Mouse (Mus musculus): ENCODE measurements around the gene Duoxa1. TPM values are rescaled to one million over a fixed set of nuclear protein-coding genes. Genes with fewer than 3 reads are reported as not detected.
"Not testable (repeated sequence)": the region's sequence is repeated elsewhere in the genome, so short reads cannot be mapped to it uniquely, and the experiment has no call there.

The Duoxa1 gene
- total RNA-seq, 2 experiments from 2014 or later = 0.25 TPM; not detected in 1

DNA sequence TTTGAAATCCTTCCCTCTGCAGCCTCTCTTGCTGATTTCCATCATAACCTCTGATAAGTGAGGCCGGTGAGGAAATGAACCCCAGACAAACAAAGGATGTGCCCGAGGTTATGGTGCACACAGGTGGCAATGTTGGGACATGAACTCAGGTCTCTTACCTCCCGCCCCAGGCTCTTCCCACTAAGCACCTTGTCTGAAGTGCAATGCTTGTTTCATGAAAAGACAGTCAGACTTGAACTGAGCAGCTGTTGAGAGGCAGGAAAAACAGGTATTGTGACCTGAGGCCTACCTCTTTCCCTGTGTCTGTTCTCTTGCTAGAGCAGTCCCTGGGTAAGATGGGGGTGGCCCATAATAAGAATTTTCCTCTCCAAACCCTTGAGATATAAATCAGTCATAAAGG, 18.7 kb upstream of the Duoxa1 start:
- no peak for DNase-seq (ENCODE audit: low spot score in 2 of 2)

DNA sequence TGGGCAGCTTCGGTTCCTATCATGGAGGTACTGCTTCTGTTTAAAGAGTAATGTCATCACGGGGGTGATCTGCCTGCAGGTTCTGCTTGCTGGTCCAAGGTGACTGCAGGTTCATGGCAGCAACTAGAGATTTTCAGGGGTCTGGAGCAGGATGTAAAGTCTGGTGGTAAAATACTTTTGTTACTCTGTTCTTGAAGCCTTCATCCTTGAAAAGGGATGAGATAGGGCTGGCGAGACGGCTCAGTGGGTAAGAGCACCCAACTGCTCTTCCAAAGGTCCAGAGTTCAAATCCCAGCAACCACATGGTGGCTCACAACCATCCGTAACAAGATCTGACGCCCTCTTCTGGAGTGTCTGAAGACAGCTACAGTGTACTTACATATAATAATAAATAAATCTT, 16.8 kb upstream of the Duoxa1 start:
- DNase-seq (ENCODE audit: low spot score in 2 of 2) = not testable (repeated sequence)

DNA sequence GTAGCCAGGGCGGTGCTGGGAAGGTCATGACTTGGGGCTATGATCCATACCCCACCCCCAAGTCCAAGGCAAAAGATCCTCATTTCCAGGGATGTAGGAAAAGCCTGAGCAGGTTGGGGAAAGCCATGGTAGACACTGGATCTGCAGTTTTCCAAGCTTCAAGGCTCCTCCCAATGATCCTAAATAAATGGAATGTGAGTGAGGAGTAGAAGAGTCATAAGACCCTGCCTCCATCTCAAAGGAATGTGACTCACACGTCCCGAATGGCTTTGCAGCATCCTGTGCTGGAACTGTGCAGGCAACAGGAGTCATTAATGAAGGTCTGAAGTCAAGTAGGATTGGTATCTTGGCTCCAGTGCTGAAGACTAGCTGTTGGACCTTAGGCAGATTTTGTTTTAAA, 14.5 kb upstream of the Duoxa1 start:
- DNase-seq (ENCODE audit: low spot score in 2 of 2) = no peak

DNA sequence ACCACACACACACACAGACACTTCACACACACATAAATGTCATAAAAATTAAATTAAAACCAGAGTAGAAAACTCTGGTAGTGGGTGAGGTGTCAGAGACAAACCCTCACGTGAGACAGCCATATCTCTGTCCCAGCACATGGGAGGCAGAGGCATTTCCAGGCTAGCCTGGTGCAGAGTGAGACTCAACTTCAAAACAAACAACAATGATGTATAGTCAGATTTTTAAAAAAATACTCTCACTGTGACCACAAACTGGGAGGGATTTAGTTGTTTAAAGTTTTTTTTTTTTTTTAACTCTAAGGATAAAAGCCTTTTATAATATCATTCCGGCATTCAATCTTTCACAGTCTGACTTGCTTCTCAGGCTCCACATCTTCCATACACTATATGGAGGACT, 11.8 kb upstream of the Duoxa1 start:
- no peak for DNase-seq (ENCODE audit: low spot score in 2 of 2)

DNA sequence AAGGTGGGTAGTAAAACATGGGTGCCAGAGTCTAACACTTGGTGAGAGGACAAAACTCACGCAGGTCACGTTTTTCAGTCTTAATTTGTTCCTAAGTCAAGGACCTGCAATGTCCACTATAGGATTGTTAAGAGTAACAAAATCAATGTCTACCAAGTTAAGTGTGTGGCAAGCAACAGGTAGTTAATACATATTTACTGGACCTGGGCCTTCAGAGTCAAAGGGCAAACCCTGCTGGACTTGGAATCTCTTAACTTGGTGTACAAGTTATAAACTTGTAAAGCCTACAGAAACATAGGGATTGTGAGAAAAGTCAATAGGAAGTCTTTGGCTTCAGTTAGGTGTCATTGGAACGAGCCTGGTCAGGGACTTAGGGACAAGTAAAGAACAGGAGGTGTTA, 11.1 kb upstream of the Duoxa1 start:
- DNase-seq (ENCODE audit: low spot score in 2 of 2) = no peak

DNA sequence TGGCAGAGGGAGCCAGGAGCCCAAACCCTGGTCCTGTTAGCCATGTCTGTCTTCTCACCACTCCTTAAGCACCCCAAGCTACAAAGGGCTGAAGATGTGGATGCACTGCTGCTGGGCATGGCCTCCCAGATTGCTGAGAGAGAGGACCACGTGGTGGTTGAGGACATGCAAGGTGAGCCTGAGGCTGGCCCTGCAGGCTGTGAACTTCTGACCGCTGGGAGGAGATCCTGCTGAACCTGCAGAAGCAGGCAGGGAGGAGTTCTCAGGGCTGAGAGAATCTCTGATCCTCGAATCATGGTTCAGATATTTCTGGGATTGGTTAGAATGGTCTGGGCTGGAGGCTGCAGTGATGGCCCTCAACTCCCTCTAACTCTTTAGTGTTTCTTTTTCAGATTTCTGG, 10.4 kb upstream of the Duoxa1 start:
- no peak for DNase-seq (ENCODE audit: low spot score in 2 of 2)

DNA sequence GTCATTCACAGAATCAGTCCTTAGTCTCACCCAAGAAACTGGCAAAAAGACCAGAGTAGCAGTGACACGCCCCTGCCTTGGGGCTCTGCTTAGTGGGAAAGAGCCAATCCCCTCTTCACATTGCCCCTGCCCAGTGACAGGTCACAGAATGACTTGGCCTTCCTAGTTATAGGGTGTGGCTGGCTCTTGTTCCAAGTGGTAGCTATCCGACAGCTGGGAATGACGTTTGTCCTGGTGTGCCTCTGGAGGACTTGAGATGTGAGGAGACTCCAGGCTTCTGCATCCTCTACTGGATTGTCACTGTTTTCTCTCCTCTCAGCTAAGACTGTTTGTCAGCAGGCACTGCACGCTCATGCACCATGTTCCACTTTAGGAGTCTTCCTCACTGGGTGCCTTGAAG, 3.9 kb upstream of the Duoxa1 start:
- DNase-seq (ENCODE audit: low spot score in 2 of 2) = no peak

DNA sequence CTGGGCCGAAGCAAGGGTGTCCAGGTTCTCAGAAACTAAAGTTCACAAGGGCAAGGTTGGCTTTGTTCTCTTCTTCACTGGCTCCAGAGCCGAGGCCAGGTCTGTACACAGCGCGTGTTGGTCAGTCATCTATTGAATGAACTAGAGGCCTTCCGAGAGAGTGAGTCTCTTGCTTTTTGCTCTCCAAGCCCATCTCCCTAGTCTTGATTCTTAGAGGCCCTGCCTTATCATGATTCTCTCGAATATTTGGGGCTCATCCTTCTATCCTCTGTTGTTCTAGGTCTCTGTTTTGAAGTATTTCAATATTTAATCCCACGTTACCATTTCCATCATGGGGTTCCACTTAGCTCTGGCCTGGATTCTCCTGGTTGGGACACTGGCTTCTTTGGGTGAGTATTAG, 1.8 kb upstream of the Duoxa1 start, which contains the start of gene Duox1:
Duox1 (plus strand) TSS at position 301 of the 400 bp plus-strand sequence.
- no peak for DNase-seq (ENCODE audit: low spot score in 2 of 2)

DNA sequence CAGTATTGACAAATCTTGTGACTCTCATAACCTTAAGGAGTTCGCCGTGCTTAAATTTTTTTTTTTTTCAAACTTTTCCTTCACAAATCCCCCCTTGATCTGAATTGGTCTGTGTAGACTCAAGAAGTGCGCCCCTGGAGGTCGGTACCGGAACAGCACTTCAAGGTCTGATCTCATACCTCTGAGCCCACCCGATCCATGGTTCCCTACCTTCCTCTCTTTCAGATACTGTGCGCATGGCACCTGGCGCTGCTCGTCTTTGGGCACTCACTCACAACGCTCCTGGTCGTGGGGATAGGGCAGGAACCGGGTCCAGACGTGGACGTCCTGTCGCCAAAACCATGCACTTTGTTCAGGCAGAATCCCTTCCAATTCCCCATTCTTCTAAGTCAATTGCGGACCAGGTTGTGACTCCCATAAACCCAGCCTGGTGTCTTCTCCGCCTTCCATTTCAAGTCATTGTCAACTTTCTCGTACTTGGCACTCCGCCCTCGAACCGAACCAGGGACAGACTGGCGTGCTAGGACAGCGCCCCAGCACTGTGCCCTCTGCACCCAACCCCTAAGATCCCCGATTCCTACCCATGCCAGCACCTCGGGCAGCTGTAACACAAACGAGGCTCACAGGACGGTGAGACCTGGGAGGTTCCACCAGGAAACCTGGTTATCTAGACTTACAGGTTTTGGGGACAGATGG, 660 bp downstream of the Duoxa1 start:
- DNase-seq (ENCODE audit: low spot score in 2 of 2) = peak; percentile 22 to 25

DNA sequence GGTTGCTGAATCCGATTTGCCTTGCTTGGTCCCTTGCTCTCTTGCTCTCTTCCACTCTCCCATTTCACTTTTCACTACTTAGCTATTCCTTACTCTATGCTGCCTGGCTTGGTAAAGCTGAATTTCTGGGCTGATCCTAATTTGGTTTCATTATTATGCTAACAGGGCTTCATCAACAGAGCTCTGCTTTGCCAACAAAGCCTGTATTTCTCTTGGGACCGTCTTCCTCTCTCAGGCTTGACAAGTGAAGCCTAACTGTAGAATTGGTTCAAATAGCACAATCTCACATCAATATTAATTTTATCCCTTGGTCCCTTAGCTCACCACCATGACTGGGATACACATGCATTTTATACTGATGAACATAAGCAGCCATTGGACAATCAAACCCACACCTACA, 2.0 kb downstream of the Duoxa1 start:
- DNase-seq (ENCODE audit: low spot score in 2 of 2) = no peak

DNA sequence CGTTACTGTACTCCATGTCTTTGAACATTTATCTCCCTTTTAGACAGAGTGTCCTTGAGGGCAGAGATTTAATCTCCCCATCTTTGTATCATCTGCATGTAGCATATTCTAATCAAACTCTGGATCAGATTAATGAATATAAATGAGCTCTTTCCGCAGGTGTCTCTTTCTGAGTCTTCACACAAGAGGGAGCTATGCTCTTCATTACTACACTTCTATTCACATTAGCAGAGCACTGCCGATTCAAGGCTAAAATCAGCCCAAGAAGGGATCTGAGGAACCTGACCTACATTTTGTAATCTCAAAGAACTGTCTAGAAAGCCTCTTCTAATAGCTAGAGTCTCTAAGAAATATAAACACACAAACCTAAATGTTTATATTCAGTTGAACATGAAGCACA, 3.9 kb downstream of the Duoxa1 start:
- DNase-seq (ENCODE audit: low spot score in 2 of 2) = no peak

DNA sequence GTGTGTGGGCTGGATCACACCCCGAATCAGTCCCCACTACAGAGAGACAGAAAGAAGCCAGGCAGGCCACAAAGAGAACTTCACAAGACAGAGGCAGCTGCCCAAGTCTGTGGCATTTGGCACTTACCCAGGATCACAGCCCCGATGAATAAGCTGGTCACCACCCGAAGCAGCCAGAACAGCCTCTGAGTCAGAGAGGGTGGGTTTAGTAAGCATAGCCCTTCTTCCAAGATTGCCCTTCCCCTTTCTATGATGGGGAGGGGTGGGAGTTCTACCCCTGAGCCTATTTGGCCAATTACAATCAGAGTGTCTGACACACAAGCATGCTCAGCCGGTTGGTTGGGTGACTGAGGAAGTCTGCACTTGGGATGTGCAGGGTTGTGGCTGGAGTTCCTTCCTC, 7.3 kb downstream of the Duoxa1 start:
- no peak for DNase-seq (ENCODE audit: low spot score in 2 of 2)

DNA sequence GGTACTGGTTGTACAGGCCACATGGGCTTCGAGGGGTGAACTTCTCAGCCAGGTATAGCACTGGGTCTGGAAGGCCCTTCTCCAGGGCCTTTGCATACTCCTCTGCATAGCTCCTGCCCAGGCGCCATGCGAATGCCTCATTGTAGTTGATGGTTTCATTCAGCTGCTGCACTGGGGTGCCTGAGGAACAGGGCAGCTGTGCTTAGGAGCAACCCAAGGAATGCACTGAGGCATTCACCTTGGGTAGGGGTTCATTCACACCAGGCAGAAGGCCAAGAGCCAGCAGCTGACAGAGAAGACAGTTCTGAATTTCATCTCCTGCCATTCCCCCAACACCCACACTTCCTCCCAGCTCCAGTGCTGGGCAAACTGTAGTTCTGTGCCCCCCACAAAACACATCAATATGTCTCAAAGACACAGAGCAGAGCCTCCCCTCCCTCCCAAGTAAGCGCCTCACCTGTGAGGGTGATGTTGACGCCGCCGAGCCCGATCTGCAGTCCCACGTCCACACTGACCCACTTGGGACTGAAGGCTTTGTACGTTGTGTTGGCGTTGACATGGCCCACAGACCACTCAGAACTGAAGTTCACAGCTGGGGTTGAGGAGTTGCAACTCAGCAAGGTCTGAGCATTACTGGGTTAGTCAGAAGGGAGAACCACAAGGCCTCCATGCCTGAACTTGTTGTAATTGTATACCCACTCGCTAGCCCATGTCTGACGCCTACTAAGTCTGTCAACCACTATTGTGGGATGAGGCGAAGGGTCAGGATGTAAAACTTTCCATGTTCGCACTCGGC, 8.2 kb downstream of the Duoxa1 start:
- no peak for DNase-seq (ENCODE audit: low spot score in 2 of 2)

DNA sequence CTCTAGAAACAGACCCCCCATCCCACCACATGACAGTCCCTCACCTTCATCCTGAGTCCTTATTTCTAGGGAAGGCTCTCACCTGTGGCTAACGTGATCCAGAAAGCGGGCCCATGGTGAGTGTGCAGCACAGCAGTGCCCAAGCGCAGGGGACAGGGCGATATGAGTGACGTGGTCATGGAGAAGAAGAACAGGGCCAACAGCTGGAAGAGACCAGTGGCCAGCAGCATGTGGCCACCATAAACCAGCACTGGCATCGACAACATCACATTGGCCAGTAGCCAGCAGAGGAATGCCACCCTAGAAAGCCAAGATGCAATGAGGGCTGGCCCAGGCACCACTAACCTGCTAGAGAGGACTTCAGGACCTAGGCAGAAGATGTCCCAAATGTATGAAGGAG, 9.0 kb downstream of the Duoxa1 start:
- no peak for DNase-seq (ENCODE audit: low spot score in 2 of 2)

DNA sequence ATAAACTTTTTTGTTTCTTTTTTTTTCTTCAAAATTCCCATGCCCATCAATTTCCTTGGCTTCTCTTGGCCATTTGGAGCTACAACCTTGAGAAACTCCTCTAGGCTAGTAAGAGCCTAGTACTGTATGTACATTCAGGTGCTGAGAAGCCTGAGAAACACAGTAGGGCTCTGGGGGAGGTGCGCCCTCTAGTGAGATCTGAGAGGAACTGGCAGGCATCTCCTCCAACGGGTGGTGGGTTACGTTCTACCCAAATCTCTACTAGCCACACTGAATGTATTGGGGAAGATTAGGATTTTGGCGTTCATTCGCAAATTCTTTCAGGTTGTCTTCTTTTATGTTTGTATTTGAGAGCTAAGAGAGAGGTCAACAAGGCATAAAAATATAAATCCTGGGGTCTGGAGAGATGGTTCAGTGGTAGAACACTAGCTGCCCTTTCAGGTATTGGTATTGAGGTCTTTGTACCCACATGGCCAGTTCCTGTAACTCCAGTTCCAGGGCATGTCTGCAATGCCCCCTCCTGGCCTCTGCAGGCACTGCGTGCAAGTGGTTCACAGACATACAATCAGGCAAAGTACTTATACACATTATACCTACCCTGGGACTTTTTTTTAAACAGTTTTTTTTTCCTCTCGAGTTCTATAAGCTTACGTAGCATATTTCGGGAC, 10.8 kb downstream of the Duoxa1 start:
- peak in 1 of 2 experiments; percentile 29 for DNase-seq (ENCODE audit: low spot score in 2 of 2)

DNA sequence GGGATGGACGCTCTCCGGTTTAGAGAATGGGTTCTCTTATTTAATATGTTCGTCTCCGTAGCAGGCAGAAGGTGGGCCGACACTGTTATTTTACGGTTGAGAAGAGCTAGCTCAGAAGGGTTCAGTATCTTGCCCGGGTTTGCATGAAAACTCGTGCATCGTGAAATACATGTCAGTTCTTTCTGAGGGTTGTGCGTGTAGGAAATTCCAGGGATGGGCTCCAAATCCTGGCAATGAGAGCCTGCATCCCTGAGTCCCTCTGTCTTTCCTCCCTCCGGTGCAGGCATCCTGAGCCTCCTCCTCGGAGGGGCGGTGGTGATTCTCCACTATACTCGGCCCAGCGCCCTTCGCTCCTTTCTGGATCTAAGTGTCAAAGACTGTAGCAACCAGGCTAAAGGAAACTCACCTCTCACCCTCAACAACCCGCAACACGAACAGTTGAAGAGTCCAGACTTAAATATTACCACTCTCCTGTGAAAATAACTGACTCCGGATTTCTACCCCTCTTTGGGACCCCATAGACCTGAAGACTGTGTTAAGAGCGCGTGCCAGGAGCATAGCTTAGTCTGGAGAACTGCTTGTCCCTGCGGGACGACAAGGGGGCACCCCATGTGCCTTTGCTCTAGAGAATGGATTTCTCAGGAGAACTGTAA, 11.5 kb downstream of the Duoxa1 start:
- DNase-seq (ENCODE audit: low spot score in 2 of 2) = no peak

DNA sequence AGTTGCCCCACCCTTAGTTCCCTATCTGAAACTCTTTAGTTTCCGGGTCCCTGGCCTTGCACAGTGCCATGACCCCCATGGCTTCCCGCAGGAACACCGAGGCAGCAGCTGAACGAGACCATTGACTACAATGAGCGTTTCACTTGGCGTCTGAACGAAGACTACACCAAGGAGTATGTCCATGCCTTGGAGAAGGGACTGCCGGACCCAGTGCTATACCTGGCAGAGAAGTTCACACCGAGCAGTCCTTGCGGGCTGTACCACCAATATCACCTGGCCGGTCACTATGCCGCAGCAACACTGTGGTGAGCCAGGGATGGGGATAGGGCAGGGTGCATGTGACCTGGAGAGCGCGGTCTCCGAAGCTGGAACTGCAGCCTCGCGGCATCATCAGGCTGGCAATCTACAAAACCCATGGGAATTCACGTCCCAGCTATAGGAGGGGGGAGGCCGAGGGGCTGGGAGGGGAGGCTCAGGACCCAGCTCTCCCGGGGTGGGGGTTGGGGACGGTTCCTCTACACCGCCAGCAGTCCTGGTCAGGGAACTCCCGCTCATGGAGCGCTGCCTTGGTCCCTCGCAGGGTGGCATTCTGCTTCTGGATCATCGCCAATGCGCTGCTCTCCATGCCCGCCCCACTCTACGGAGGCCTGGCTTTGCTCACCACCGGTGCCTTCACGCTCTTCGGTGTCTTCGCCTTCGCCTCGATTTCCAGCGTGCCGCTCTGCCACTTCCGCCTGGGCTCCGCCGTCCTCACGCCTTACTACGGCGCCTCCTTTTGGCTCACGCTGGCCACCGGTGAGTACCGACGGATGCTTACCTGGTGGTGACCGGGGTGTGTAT, 12.2 kb downstream of the Duoxa1 start:
- DNase-seq (ENCODE audit: low spot score in 2 of 2) = no peak

DNA sequence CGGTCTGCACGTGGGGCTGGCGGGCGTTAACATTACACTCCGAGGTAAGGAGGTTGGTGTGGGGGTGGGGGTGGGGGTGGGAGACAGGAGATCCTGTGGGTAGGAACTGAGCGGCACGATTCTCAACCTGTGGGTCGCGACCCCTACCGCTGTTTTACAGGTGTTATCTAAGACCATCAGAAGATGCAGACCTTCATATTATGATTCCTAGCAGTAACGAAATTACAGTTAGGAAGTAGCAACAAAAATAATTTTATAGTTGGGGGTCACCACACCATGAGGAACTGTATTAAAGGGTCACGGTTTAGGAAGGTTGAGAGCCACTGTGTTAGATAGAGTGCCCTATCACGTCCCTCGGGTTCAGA, 12.9 kb downstream of the Duoxa1 start:
- no peak for DNase-seq (ENCODE audit: low spot score in 2 of 2)

DNA sequence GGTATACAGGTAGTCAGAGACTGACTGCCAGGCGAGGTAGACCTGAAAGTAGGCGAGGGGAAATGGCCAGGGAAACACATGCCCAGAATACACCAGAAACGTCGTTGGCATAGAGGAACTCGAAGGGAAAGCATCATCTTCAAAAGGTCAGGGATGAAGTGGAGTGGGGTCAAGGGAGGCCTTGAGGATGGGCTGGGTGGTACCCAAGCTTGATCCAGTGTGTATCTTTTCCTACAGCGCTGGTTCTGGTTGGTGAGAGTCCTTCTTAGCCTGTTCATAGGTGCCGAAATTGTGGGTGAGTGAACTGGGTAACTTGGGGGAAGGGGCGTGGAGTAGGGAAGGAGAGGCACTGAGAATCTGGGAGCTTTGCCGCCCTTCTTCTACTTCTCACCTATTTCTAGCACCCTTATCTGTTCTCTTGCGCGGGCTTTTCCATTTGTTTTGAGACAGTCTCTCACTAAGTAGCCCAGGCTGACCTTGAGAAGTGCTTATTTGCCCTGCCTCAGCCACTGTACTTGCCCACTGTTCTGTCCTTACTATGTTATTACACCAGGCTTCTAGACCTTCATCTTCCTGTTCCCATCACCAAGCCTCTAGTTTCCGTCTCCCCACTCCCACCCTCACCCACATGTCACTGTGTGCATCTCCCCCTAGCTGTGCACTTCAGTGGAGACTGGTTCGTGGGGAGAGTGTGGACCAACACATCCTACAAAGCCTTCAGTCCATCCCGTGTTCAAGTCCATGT, 13.4 kb downstream of the Duoxa1 start:
- no peak for DNase-seq (ENCODE audit: low spot score in 2 of 2)

All from adrenal gland, postnatal 4 days (tissue).